Mouse (Mus musculus): Measurements from ENCODE around the gene Spsb1.

The Spsb1 gene

DNA sequence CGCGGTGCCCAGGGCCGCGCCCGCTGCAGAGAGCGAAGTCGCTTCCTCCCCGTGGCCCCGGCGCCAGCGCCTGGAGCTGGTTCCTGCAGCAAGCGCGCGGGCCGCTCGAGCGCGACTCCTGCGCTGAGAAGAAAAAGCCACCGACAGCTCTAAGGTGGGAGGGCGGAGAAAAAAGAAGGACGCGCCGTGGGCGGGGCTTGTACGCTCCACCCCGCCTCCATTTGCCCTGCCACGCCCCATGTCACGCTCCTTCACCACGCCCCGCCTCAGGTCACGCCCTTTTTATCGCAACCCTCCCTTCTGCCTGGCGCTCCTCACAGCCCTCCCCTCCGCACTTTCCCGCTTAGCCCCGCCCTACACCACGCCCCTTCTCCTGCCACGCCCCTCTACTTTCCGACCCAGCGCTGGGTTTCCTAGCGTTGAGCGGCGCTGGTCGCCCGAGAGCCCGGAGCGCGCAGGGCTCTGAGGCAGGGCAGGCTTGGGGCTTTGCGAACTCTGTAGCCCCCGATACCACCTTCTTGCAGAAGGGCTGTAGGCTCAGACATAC lies at the start of gene Spsb1:
Gene Spsb1, minus strand, starts transcription at position 151 of the 547 bp plus-strand sequence.
- DNase-seq: peak; percentile 91

DNA sequence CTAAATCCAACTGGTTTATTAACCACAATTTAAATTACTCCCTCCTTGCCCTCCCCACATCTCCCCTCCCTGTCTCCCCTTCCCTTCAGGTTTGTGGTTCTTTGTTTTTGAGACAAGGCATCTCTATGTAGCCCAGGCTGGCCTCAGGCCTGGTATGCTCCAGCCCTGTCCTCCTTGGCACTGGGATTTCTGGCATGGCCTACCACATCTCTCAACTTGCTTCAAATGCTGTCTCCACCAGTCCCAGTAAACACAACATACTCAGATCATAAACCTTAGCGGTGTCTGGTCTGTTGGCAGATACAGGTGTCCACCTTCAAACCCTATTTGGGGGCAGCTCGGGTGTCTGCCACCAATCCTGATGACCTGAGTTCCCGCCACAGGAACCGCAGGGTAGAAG lies 48.8 kb upstream of the Spsb1 start:
- no peak for DNase-seq

DNA sequence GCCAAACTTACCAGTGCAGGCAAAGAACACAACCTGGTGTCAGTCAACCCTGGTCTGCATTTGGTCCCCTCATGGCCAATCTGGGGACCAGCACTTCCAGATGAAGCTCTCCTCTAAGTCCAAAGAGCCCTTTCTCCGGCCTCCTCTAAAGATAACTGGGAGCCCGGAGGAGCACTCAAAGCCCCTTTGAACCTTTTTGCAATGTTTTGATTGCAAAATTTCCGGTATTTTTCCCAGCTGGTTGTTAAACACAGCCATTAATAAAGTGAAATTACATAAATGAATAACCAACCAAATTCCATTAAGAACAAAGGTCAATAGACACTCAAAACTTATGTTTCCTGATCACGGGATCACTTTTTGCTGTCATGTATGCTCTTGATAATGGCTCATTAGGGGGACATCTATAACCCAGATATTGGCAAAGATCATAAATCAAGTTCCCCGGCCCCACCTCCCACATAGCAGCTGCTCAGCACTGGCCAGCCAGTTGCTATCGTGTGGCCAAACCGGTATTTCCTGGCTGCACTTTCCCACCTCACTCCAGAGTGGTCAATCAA lies 48.3 kb upstream of the Spsb1 start:
- no peak for DNase-seq

DNA sequence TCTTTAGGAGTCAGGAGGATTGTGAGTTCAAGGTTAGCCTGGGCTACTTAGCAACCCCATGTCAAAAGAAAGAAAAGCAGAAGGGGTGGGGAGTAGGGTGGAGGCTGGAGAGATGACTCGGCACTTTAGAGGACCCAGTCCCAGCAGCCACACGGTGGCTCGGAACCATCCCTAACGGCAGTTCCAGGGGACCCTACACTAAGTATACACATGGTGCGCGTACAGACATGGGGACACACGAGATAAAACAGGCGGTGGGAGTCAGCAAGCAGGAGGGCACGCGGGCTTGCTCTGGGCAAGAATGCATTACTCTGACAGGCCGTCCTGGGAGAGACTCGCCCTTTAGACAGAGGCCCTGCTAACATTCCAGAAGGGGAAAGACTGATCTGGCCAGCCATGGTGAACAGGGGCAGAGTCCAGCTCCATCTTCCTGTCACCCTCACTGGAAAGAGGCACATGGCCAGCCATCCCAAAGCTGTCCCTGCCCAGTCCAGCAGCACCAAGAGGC lies 47.2 kb upstream of the Spsb1 start:
- DNase-seq: no peak

DNA sequence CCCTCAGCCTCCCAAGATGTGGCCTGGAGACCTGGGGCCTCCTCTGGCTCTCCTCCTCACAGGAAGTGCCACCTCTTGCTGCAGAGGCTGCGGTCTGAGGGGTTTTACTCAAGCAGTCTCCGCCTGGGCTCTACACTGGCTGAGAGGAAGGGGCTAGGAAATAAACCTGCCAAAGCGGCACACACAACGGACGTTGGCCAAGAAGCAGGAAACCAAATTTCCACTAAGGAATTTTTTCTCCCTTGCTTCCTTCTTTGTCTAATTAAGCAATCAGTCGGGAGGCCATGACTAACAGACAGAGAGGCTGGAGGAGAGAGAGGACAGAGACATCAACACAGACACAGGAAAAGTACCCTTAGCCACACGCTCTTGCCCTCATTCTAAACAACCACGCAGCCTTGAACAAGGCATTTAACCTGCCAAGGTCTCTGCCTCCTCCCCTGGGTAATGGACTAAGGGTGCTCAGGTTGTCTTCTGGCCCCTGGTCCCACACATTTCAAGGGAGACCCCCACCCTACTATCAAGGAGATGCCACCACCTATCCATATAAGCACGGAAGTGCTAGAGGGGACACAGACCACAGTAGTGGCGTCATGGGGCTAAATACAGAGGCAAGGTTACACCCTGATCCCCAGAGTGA lies 46.5 kb upstream of the Spsb1 start:
- DNase-seq: no peak

DNA sequence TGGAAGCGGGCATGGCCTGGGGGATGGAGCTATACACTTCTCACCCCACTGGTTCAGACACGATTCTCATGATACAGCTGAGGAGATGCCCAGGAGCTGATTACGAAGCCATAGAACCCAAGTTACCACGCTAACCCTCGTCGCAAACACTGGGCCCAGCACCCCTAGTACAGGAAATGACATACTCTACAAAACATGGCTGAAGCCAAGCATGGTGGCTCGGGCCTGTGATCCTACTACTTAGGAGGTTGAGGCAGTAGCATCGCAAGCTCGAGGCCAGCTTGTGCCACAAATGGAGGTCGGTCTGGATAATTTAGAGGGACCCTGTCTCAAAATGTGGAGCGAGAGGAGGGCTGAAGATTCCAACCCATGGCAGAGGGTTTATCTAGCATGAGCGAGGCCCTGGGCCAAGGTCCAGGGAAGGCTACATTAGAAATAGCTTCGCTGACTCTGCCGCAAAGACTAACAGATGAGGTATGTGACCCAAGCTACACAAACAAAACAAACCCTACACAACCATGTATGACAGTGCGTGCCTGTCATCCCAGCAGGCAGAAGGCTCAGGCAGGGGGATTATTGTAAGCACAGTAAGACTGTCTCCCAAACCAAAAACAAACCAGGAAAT lies 45.2 kb upstream of the Spsb1 start:
- DNase-seq: no peak

DNA sequence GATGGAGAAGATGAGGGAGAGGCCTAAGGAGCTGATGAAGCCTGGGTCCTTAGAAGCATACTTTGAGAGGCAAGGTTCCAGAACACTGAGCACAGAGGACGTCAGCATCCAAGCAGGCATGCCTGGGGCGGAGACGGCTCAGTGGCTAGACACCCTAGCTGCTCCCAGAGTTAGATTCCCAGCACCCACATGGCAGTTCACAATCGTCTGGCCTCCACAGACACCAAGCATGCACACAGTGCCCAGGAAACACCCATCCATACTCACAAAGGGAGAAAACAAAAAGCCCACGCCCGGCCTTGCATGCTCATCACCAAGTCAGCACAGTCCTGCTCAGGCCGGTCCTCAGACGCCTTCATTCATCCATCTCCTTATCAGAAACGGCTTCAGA lies 44.7 kb upstream of the Spsb1 start:
- DNase-seq: no peak

DNA sequence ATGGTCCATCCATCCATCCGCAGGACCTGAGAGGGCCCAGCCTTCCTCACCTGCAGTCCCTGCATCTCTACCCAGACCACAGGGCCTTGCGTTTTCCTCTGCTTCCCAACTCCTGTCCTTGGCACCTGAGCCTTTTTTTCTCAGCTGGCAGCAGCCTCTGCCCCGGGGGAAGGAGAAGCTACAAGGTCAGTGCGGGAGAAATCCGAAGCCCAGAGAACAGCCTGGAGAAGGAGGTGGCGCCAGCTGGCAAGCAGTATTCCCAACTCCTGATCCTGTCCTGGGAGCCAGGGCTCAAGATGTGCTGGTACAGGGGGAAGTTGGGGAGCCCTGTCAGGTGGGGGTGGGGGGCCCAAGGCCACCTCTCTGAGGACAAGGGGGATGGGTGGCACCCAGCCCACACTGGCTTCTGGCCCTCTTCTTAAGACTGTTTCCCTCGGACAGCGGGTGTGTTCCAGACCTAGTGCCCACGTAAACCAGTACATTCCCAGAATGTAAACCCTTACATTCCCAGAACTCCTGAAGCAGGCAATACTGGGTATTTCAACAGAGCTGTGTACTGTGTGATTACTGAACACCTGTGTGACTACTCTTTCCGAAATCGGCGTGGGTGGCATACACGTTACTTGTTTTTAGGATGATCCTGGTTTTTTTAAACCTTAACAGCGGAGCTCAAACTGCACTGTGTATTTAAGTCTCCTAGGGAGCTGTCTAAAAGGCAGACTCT lies 44.1 kb upstream of the Spsb1 start:
- DNase-seq: no peak

DNA sequence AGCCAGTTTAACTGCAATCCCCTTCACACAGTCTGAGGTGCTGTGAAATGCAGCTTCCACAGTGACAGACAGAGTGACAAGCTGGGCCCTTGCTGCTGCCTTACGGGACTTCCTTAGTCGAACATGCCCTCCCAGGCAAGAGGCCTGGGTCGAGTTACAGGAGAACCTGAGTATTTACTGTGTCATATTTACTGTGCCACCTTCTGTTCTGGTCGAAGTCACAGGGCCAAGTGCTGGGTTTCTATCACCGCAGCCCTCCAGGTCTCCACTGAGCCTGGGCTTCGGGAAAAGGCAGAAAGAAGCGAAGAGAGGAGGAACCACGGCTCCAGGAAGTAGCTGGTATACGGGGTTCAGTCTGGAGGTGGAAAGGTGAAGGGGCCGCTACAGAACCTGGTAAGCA lies 43.2 kb upstream of the Spsb1 start:
- no peak for DNase-seq

DNA sequence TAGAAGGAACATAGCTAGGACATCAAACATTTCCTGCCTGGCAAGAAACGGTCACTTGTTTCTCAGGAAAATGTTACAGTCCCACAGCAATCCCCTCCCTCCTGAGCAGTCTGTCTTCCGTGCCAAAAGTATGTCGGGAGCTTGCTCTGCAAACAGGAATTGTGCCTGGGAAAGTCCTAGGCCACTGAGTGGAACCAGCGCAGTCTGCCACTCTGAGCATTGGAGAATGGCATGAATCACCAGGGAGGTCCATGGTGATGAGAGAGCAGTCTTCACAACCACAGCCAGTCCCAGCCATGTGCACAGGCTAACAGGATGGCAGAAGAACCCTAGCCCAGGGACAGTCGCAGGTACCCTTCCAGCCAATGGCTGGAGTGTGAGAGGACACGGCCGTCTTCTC lies 41.6 kb upstream of the Spsb1 start:
- DNase-seq: no peak

DNA sequence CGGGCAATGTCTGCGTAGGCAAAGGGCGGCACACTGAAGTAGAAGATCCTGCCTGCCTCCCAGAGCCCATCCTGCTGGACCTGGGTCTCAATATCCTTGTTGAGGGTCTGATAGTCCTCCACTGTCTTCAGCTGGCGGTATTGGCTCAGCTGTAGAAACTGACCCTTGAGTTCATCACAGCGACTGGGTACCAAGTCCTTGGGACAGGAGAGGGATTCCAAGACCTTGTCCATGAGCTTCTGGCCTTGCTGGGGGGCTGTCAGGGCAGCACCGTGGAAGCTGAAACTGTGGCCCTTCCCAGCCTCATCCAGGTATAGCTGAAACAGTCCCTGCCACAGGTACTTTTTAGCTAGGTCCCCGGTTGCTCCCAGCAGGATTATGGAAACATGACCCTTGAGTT lies 41.1 kb upstream of the Spsb1 start:
- no peak for DNase-seq

DNA sequence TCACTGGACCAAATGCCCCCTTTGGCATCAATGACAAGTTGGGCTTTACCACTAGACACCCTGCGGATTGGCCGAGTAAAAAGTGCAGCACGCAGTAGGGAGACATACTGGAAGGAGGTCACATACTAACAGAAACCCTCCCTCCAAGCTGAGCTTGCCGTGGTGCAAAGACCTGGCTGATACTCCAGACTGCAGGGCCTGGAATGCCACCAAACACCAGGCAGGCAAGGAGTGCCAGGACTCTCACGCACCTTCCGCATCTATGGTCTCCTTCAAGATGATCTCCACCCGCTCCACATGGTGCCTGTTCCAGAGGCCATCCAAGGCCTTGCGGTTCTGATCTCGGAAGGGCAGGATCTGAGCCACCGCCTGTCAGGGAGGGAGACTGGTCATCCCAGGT lies 39.4 kb upstream of the Spsb1 start:
- DNase-seq: no peak

DNA sequence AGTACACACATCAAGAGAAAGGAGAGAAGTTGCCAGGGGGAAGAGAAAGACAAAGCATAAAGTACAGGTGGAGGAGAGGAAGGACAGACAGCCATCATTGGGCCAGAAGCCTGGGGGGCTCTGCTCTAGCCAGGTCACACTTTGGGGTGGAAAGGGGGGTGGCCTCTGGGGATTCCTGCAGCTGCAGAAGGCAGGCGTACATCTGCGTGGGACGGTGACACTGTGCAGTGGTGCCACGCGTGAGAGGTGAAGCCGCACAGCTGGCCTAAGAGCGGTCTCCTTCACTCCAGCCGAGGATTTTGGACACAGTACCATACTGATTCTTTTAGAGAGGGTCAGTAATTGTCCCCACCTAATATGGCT lies 37.8 kb upstream of the Spsb1 start:
- no peak for DNase-seq

DNA sequence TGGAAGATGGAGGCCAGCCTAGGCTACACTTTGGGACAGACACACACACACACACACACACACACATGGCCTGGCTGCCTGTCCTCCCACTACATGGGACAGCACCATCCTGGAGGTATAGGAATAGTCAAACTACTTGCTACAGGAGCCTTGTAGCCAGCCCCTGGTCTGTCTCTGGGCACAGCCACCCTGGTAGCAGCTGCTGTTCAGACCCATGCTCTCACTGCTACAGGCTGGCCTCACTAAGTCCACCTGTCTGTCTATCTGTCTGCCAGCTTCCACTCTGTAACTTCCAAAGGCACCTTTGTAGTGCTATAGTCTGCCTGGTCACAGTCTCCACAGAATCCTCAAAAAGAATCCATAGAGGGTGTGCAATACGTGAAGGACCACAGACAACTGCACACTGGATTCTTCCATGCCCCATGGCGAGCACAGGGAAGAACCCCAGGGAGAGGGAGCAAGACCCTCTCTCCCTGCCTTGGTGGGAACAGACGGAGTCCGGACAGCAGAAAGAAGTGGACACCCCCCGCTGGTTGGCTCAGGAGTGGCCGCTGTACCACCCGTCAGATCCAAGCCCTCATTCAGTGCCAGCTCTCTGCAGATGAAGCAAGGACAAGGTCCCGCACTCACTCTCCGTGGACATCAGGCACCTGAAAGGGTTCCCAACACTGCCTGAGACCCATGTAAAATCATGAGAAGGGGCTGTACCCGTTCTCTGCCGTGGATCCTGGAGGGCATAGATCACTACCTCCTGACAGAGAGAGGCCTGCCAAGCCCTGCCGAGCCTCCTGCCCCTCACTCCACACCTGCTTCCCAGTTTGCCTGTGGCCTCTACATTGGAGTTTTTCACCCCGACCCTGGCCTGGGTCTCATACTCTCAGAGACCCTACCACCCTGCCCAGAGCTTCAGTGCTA lies 37.2 kb upstream of the Spsb1 start:
- DNase-seq: no peak

DNA sequence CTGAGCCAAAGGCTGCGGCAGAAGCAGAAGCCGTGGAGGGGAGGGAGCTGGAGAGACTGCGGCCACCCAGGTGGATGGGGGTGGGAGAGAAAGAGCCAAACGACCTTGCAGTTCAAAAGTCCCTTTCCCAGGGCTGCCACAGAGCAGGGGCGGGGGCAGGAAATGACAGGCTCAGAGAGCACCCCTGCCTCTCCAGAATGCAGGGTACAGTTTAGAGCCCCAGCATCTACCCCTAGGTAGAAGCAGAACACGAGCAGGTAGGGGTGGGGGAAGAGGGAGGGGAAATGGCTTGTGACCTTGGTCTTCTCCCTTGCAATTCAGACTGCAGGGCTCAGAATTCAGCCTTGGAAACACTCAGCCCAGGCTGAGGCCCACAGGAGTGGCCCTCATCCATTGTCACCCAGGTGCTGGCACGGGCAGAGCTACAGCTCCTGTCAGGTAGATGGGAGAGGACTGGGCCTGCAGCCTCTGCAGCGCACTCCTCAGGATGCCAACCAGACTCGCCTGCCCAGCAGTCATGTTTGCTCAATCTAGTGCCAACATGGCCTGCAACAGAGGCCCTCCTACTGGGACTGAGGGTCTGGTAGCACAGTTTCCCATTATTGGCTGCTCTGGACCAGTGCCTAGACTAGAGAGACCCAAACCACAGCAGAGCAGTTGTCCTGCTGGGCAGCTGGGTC lies 36.3 kb upstream of the Spsb1 start:
- DNase-seq: no peak

DNA sequence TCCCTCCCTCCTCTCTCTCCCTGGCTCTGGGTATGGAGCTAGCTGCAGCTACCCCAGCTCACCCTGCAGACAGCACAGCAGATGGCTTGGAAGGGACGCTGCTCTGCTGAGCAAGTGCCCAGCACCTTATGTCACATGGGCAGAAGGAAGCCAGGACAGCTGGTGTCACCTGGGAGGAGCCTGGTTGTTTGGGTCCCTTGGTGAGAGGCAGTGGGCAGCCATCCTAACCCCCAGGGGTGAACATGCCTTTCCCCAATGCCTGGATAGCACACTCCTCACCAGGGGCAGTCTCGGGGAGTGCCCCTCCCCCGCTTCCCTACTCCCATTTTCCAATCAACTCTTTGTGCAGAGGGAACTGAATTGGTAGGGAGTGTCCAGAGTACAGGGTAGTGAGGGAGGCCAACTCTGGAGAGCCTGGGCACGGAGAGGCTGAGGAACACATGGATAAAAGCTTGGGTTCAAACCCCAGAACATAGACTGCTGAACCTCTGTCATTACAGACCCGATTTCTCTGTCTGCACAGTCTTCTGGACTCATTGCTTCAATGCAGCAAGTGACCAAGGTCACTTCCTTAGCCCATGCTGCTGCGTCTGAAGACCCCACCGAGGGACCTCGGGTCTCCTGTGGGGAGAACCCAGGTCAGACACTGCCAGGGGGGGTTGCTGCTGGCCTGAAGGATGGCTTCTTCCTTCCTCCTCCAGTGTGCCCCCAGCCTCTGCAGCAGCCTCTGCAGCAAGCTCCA lies 35.5 kb upstream of the Spsb1 start:
- DNase-seq: no peak

DNA sequence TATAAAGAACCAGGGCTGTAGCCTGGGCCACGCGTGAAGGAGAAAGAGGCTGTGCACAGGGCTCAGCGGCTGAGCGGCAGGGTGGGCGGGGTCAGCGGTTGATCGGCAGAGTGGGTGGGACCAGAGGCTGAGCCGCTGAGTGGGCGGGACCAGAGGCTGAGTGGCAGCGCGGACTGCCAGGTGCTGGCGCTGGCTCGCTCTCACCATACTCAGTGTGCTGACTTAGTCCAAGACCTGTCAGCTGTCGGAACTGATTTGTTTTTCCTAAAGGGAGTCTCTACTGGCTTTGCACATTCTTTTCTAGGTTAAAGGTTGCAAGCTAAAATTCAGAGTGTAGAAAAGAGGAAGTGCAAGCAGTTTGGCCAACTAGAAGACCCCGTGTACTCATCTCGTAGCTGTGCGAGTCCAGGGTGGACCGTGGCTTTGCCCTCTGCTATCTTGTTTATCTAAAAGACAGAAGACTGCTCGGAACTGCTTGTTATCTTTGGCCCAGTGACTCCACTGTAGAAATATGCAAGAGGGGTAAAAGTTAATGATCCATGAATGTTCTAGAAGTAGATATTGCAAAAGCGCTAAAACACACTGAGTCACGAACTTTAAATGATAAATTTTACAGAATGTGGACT lies 34.2 kb upstream of the Spsb1 start:
- DNase-seq: peak; percentile 90

DNA sequence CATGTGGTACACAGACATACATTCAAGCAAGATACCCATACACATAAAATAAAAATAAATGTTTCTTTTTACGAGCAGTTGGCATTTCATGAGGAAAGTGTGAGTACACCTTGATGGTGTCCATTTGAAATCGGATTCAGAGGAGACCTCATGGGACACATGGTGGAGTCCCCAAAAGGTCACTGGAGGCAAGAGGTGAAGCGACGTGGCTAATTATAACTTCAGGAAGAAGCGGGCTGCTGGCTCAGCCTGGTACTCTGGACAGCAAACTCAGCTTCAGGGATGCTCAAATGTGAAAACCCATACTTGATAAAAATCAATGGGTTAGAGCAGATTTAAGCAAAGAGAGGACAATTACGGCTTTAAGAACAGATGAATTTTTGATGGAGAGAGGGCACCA lies 33.5 kb upstream of the Spsb1 start:
- no peak for DNase-seq

DNA sequence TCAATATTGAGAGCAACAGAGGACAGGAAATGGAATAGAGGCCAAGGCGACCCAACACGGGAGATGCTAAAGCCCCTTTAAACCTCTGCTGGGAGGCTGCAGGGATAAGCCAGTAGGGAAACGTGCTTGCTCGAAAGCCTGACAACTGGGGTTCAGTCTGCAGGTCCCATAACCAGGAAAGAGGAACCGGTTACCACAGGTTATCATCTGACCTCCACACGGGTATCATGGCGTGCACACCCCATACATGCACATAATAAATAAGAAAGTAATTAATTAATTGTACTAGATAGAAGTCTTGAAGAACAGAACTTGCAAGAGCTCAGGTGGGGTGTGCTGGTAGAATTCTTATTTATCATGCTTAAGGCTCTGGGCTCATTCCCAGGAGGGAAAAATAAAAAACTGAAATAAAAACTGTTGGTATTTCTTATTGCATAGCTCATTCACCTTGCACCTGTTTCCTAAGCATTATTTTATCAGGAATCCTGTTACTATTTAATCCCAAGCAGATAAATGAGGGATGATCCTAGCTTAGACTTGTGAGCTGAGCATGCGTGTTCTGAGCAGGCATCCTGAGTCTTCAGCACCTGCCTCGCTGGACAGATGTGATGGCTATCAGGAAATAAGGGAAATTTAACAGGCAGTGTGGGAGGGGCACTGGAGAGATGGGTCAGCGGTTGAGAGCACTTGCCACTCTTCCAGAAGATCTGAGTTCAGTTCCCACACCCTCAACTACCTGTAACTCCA lies 32.0 kb upstream of the Spsb1 start:
- DNase-seq: no peak
